Mouse (Mus musculus): ENCODE data around the gene Dpagt1. TPM values are rescaled to one million over a fixed set of nuclear protein-coding genes. Genes with fewer than 3 reads are reported as not detected.
A peak's percentile ranks its signal among the peaks of the same experiment; 100 is the strongest.
"Not testable (repeated sequence)": the region's sequence is repeated elsewhere in the genome, so short reads cannot be mapped to it uniquely, and the experiment has no call there.

The Dpagt1 gene
- total RNA-seq, 2 experiments from 2014 or later: 12.3 to 14.1 TPM

- H3K4me3 ChIP-seq: peak within 1 kb of the TSS; percentile 100
- intact Hi-C loops (cut with DNase I): loop anchor here (1.0 kb wide), 1 partner anchor 14 kb away; the partner anchor contains the start of gene H2afx
- no peak for TF ChIP-seq CTCF (IDR thresholded peaks at IDR 0.05)
- peak within 1 kb of the TSS; percentile 93 for H3K27ac ChIP-seq
- peak; percentile 94 for DNase-seq
Observed at GRCm38 (mm10) chr9:44319887-44320798, 5.7 kb upstream of the Dpagt1 start, which contains the start of gene C2cd2l. C2cd2l (minus strand) TSS chr9:44320285.

GRCm38 (mm10) chr9:44320799-44321133, 5.1 kb upstream of the Dpagt1 start:
- Histone ChIP-seq H3K4me3 (peak overlapping the region; percentile 100), H3K27ac (peak overlapping the region; percentile 93)
- no peak for DNase-seq
- intact Hi-C loops (cut with DNase I): loop anchor here (1.0 kb wide), 1 partner anchor 14 kb away; the partner anchor contains the start of gene H2afx
- no peak for TF ChIP-seq CTCF (IDR thresholded peaks at IDR 0.05)

- H3K27ac ChIP-seq; H3K4me3 ChIP-seq; intact Hi-C loops (cut with DNase I); DNase-seq: not testable (repeated sequence)
- 0 out of 2 replicates have a peak, but pooled peaks have one; percentile 9 for TF ChIP-seq CTCF (IDR thresholded peaks at IDR 0.05)
Observed at GRCm38 (mm10) chr9:44323656-44324055, 2.2 kb upstream of the Dpagt1 start.

GRCm38 (mm10) chr9:44324147-44324546, 1.7 kb upstream of the Dpagt1 start:
- intact Hi-C loops (cut with DNase I): no loop called here
- no peak overlapping the region for H3K4me3 ChIP-seq
- no peak overlapping the region for H3K27ac ChIP-seq
- no peak for TF ChIP-seq CTCF (IDR thresholded peaks at IDR 0.05)
- no peak for DNase-seq

GRCm38 (mm10) chr9:44325032-44325767, 619 bp upstream of the Dpagt1 start:
- H3K4me3 ChIP-seq: peak overlapping the region; percentile 88; the same call in 1 of the 2 replicates
- intact Hi-C loops (cut with DNase I): not testable (repeated sequence)

GRCm38 (mm10) chr9:44326371-44327063, 698 bp downstream of the Dpagt1 start:
- peak overlapping the region; percentile 95 for H3K27ac ChIP-seq
- DNase-seq: peak; percentile 90
- intact Hi-C loops (cut with DNase I): no loop called here
- TF ChIP-seq CTCF (IDR thresholded peaks at IDR 0.05): no peak
- H3K4me3 ChIP-seq: peak overlapping the region; percentile 88

More at GRCm38 (mm10) chr9:44325032-44325767, 619 bp upstream of the Dpagt1 start:
- H3K27ac ChIP-seq: peak overlapping the region; percentile 95
- DNase-seq: not testable (repeated sequence)

- intact Hi-C loops (cut with DNase I): no loop called here
- TF ChIP-seq CTCF (IDR thresholded peaks at IDR 0.05): no peak
- peak overlapping the region; percentile 95 for H3K27ac ChIP-seq
- peak; percentile 49 for DNase-seq
- peak overlapping the region; percentile 88 for H3K4me3 ChIP-seq
Observed at GRCm38 (mm10) chr9:44327064-44327711, 1.4 kb downstream of the Dpagt1 start.

GRCm38 (mm10) chr9:44327926-44328325, 2.1 kb downstream of the Dpagt1 start:
- H3K4me3 ChIP-seq: peak overlapping the region; percentile 88
- peak overlapping the region; percentile 95 for H3K27ac ChIP-seq
- DNase-seq: no peak
- no peak for TF ChIP-seq CTCF (IDR thresholded peaks at IDR 0.05)
- intact Hi-C loops (cut with DNase I): no loop called here

GRCm38 (mm10) chr9:44330736-44331135, 4.9 kb downstream of the Dpagt1 start:
- no peak for DNase-seq
- no peak for TF ChIP-seq CTCF (IDR thresholded peaks at IDR 0.05)
- intact Hi-C loops (cut with DNase I): no loop called here
- Histone ChIP-seq H3K4me3 (no peak overlapping the region), H3K27ac (no peak overlapping the region)

- intact Hi-C loops (cut with DNase I): no loop called here
- no peak for TF ChIP-seq CTCF (IDR thresholded peaks at IDR 0.05)
- Histone ChIP-seq H3K4me3 (no peak overlapping the region), H3K27ac (no peak overlapping the region)
- DNase-seq: no peak
Observed at GRCm38 (mm10) chr9:44332918-44333638, 7.3 kb downstream of the Dpagt1 start.
